Mouse (Mus musculus): ENCODE measurements at regions not wholly inside any gene's neighbourhood (a gene's known extent, or its start where the extent isn't known, plus 50 kb on each side); places are given as distances from the start of the nearest gene placed in this dataset.
"Not testable (repeated sequence)": the region's sequence is repeated elsewhere in the genome, so short reads cannot be mapped to it uniquely, and the experiment has no call there.

DNA sequence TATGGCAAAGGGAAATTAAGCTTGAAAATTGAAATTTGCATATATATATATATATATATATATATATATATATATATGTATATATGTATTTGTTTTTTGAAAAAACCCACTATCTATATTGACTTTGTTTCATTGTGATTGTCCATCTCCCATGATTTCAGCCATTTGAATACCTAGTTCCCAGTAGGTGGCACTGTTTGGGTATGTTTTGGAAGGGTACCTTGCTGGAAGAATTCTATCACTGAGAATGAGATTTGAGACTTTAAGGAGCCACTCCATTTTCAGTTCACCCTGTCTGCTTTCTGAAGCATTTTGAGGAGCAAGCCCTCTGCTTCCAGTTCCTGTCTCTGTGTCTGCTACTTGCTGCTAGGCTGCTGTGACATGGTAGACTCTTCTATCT, 72.8 kb upstream of the Ugt8a start:
- DNase-seq (ENCODE audit: extremely low read depth, insufficient read length, low spot score): no peak

DNA sequence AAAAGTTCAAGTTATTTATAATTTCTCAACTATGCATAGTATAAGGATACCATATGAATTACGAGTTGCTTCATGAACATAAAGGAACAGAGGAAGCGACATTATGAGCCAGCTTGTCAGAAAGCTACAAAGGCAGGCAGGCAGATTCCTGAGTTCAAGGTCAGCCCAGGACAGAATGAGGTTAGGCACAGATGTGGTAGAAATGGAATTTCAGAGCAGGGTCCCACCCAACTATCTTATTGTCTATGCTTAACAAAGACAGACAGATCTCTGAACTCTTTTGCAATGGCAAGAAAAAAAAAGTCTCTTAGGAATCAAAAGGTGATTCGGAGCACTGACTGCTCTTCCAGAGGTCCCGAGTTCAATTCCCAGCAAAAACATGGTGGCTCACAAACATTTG, 77.7 kb upstream of the Ugt8a start:
- no peak for DNase-seq (ENCODE audit: extremely low read depth, insufficient read length, low spot score)

DNA sequence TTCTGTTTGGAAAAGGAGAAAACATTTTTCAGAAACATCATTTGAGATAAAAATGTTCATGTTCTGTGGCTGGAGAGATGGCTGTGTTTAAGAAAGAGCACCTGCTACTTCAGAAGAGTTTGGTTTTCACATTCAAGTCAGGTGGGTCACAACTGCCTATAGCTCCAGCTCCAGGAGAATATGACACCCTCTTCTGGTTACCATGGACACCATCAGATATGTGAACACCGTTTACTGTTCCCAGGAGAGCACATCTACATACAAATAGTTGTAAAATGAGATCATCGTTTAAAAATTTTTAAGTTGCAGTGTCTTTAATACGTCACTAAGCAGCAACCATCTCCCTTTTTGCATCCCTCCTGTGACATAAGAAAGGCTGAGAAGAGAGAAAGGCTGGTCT, 105.9 kb upstream of the Ugt8a start:
- peak; percentile 20 for DNase-seq (ENCODE audit: extremely low read depth, insufficient read length, low spot score)

DNA sequence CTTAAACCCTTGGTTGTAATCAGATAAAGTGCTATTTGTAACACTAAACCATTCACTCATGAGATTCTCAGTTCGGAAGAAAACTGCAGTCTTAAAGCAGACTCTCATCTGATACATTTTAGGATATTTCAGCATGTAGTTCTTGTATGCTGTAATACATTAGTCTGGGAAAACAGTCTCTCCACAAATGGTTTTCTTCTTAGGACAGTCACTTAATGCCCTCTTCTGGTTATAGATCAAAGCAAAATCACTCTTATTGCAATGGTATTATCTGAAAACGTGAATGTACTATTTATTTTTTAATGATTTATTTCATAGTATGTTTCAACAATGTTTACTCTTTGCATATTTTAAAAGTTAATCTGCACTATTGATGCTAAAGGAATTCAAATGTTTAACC, 106.4 kb upstream of the Ugt8a start:
- DNase-seq (ENCODE audit: extremely low read depth, insufficient read length, low spot score): no peak

DNA sequence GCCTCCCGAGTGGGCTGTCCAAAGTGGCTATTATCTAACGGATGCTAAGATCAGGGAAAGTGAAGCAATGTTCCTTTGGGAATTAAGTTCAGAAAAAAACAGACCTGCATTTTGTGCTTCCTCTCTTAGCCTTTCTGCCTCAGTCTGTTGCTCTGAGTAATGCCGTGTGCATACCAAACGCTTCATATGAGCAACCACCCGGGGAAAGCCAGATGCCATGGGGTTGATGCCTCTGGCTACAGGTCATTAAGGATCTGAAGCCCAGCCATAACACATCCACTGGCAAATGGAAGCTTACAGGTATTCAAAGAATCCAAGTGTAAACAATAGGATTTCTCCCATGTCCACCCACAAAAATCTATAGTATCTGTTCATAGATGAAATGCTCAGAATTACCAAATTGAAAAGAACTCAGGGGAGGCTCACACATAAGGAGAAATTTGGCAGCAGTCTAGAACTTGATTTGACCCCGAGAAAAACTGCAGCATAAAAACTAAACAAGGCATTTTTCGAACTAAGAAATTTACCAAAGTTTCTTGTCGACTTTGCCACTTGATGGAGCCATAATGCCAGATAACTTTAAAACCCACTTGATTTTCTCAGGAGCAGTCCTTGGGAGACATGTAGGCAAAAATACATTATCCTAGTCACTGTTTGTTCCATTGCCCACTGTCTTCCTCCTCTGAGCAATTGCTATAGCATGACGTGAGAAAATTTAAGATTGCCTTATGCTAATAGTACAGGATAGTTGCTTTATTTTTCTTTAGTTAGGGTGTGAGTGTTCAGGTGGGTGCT, 107.8 kb upstream of the Ugt8a start:
- peak; percentile 29 for DNase-seq (ENCODE audit: extremely low read depth, insufficient read length, low spot score)

DNA sequence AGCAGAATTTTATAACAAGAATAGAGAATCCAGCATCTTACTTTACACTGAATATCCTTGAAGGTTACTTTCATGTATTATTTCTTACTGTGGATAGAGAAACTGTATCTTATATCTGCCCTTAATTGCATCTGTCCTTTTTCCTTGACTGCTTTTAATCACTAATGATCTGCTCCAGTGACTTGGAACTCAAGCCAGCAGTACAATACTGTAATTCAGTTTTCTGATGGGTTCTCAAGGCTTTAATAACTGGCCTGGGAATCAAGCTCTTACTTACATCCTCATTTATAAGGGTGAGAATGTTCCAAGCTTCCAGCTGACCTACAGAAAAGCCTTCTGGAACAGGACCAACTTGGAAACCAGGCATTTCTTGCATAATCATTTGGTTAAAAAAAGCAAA, 120.2 kb upstream of the Ugt8a start:
- no peak for DNase-seq (ENCODE audit: extremely low read depth, insufficient read length, low spot score)

DNA sequence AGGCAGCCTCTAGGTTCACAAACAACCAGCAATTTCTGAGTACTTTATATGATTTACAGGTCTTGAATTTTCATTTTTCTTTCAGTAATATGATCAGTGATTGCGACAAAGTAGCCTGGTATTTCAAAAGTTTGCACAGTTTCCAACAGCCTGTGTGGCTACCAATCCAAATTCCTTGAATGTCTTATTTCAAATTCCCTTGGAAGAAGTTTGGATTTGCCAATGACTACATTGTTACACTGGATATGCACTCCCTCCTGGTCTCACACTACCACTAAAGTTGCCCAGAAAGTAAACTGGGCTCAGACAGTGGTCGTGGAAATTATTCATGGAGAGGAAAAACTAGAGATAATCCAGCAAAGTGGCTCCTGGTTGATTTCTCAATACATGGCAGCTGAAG, 166.7 kb upstream of the Ugt8a start:
- DNase-seq (ENCODE audit: extremely low read depth, insufficient read length, low spot score): no peak

DNA sequence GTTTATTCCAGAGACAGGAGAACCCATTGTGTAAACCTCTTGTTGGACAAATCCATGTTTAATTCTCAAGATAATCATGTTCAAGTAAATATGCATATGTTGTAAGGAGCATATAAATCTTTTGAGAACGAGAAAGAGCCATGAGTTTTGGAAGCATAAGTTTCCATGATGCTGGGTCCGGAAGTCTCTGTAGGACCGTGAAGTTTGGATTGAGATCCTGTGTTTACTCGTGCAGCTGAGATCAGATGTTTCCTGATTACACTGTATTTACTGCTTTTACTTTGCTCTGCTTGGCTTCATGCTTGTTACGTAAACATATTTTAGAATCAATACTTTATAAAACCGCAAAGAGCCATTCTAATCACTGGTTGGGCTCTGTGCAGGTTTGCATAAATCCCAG, 171.0 kb upstream of the Ugt8a start:
- no peak for DNase-seq (ENCODE audit: extremely low read depth, insufficient read length, low spot score)

DNA sequence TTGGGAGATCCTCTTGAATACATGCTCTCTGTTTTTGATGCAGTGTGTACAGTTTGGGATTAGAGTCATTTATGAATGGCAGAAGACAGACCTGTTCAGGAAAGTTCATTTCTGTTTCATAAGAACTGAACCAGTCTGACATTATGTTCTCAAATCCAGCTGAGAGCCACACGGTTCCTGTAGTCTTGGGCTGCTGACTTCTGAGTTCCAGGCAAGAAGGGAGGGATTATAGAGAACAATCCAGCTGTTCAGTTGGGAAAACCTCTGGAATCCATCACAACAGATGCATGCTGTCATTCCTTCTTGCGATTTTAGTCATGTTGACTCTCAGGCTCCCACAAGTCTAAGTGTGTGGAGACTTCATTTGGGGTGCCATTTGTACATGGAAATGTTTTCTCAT, 179.4 kb upstream of the Ugt8a start:
- no peak for DNase-seq (ENCODE audit: extremely low read depth, insufficient read length, low spot score)

DNA sequence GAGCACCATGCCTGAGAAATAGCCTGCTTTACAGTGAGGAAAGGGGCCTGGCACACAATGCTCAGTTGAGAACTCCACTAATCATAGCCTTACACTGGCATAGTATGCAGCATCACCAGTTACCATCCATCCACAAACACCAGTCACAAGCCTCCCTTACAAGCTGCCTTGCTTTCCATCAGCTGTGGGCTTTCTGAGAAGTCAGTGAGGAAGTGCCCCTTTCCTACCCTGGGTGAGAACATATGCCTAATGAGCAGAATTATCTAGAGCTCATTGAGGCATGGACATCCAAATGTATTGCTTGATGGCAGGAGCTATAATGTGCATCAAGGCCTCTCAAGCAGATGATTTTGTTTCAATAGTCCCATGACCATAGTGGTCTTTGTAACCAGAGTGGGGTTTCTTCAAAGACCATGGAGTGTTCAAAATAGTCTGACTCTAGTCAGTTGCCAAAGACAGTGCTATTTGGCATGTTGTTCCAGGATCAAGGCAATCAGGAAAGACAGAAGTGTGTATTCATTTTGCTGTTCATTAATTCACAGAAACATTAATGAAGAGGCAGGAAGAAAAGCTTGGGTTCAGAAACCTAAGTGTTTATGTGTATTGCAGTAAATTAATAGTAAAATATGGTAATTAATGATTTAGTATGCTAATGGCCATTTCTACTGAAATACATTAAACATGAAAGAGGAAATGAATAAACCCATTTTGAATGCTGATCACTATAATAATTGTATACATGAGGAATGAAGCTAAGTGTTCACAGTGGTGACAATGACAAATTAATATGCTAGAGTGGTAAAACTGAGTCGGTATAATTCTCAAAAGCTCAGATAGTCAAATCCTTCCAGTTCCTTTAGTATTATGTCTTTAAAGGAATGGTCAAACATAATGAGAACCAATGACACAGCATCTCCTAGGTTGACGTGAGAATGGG, 184.2 kb upstream of the Ugt8a start:
- DNase-seq (ENCODE audit: extremely low read depth, insufficient read length, low spot score): no peak

DNA sequence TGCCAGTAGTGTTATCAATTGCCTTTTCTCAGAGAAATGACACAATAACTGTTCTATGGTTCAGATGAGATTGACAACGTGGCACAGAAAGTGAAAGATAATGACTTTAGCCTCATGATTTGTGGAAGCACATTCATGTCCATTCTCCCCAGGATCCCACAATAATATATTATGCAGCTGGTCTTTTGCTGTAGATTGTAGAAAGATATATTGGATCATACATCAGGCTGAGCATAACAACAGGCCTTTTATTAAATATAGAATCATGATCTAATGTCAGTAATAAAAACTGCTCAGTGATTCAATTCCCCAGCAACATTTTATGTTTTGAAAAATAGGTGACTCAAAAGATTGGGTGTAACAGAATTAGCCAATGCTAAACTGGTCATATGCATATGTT, 196.9 kb upstream of the Arsj start:
- DNase-seq (ENCODE audit: extremely low read depth, insufficient read length, low spot score): no peak

DNA sequence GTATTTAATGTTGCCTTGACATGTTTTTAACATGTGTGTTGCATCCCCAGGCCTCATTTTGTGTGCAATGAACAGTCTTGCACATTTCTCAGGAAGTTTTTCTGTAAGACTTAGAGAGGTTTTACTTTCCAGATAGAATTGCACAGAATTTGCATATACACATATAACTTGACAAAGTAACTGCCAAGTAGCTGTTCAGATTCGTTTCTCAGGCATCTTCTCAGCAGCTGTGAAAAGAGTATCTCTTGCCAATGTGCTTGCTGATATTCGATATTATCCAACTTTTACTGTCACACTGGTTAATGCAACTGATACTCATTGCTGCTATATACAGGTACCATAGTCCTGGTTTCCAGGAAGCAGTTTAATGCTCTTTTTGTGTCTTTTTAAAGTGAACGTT, 154.5 kb upstream of the Arsj start:
- no peak for DNase-seq (ENCODE audit: extremely low read depth, insufficient read length, low spot score)

DNA sequence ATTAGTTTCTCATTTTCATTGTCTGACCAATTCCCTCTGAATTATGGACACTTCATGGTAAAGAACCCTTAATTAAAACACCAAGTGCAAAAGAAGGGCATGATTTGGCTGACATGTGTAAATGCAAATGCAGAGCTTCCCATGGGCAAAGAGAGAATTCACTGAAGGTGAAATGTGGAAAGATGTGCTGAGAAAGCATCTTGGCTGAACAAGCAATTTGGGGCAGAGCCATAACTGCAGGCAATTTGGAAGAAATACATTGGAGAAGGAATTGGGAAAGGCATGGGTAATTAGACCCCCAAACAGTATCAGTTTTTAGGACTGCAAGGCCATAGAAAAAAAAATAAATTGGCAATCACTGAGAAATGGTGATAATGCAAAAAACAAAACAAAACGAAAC, 153.3 kb upstream of the Arsj start:
- no peak for DNase-seq (ENCODE audit: extremely low read depth, insufficient read length, low spot score)

DNA sequence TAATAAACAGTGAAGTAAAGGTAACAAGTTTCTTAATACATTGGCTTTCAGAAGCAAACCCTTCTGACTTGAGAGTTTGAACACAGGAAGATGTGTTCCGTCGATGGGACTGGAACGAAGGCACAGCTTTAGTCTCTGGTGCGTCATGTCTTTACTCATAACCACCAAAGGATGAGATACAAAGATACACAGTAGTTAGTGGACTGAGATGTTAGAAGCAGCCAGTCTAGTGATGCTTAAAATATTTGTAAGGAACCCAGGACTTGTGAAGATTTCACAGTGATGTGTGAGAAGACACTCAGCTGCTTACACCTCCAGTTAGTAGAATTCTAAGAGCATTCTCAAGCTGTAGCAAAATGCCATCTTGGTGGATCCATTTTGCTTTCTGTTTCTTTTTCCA, 135.9 kb upstream of the Arsj start:
- no peak for DNase-seq (ENCODE audit: extremely low read depth, insufficient read length, low spot score)

DNA sequence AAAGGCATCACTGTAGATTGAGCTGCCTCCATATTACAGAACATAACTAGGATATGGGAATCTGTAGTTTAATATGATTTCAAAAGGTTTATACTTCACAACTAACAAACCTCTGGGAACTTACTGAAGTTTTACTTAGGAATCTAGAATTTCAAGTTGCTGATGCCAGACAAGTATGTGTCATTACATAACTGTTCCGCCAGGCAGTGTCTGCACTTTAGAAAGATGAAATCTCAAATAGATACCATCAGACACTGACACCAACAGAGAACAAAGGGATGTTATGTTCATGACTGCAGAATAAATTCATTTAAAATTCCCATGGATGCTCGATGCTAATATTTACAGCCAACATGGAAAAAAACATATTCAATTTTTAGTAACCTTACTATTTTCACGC, 117.7 kb upstream of the Arsj start:
- DNase-seq (ENCODE audit: extremely low read depth, insufficient read length, low spot score): no peak

DNA sequence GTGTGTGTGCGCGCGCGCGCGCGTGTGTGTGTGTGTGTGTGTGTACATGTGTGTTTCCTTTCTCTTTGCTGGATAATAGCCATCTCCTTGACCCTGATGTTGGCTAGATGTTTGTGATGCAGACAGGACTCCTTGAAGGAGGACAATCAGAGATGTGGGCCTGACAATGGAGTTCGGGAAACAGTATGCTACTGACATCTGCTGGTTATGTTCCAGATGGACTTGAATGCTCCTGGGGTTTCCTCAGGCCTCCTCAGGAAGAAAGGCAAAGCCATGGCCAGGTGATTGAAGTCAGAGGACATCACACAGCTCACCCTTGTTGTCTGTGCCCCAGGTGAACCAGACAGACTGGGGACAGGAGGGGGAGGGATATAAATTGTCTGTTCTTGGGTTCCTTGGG, 102.2 kb upstream of the Arsj start:
- no peak for DNase-seq (ENCODE audit: extremely low read depth, insufficient read length, low spot score)

DNA sequence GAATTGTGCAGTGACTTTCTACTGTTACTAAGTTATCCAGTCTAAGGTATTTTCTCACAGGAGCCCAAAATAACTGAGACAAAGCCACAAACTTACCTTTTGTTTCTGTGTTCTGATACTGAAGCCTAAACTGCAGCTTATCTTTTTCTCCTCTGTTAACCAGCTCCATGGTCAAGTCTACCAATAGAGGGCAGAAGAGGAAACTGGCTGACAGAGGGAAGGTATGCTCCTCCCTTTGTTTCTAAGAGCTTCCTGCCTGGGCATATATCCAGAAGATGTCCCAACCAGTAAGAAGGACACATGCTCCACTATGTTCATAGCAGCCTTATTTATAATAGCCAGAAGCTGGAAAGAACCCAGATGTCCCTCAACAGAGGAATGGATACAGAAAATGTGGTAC, 91.5 kb upstream of the Arsj start:
- DNase-seq (ENCODE audit: extremely low read depth, insufficient read length, low spot score): not testable (repeated sequence)

DNA sequence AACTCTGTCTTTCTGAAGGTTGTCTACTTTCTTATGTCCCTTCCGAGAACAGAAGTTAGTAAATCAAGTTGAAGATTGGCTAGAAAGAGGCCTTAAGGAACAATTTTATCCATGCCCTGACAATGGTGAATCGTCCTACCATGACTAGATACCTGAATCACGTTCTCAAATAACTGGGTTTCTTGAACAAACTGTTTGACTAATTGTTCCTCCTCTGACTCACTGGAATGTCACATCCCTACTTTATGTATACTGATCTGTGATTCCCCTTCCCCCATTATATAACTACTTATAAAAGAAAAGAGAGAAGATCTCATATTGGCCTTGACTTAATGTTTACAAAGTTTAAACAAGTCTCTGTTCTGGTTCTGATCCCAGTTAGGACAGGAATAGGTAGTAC, 89.9 kb upstream of the Arsj start:
- DNase-seq (ENCODE audit: extremely low read depth, insufficient read length, low spot score): no peak

DNA sequence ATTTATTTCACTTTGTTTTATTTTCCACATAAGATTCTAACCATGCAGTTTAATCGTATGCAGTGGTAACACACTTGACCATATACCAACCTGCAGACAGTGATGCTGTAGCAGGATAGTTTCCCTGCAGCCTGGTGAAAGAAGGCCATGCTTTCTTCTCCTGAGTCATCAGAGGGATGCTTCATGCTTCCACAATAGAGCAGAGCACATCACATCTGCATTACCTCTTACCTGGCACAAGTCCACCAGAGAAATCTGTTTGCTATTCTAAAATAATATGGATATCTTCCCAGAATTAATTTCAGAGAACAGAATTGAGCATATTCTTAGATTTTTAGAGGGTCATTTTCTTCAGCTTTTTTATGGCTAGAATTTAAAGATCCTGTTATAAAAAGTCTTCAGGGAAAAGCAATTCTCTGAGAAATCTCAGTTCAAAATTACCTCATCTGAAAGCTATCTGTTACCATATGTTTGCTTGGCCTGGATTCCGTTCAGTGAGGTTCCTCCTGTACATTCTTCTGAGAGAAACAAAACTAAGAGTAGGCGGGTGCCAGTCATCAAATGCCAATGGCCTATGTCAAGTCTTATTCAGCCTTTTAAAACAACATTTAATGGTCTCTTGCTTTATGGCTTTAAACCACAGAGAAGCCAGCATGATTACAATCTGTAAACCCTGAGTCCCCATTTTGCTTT, 87.3 kb upstream of the Arsj start:
- peak; percentile 54 for DNase-seq (ENCODE audit: extremely low read depth, insufficient read length, low spot score)

DNA sequence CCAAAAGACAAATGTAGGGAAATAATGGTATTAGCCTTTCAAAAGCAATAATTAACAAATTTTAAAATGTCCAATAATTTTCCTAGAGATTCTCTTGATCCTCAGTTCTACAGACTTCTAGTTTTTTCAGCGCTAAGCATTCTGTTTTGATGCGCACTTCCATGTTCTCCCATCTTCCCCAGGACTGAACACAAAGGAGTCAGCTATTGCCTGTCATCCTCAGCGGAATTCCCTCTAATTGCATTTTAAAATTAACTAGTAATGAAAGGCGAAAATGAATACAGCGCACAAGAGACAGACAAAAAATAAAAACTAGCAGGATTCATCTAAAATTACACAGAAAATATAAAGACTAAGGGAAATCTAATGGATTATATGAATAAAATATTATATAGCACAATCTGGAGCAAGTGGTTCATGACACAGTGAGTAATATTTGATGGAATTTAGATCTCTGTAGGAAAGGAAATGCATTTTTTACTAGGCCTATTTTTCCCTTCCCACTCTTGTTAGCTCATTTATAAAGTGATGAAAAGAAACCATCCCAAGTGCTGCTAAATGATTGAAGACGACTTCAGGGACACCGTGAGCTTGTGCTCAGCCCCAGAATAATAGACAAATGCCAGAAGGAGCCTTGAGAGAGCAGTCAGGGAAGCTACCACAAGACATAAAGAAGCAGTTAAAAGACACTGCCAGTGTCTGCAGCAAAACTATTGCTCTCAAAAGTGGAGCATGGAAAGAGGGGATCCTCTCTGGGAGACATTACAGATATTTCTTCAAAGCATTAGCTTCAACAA, 79.0 kb upstream of the Arsj start:
- peak; percentile 21 for DNase-seq (ENCODE audit: extremely low read depth, insufficient read length, low spot score)

DNA sequence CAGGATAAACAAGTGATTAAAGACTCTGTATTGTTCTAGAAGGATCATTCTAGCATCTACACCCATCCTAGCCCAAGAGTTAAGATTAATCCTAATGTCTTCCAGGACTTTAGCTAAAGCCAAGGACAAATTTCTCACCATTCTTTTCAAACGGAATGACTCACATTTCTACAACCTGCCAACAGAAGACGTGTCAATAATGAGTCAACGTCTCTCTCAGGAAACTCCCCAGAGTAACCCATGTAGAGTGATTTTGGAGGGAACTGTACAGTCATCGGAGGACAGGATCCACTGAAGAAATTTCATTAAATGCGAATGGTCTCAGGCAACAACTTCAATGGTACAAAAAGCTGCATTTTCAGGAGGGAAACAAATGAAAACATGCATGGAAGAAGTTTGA, 71.2 kb upstream of the Arsj start:
- peak; percentile 60 for DNase-seq (ENCODE audit: extremely low read depth, insufficient read length, low spot score)
